Mouse (Mus musculus): ENCODE results near the gene Cbx1. TPM values are rescaled to one million over a fixed set of nuclear protein-coding genes. Genes with fewer than 3 reads are reported as not detected.

Gene Cbx1
- total RNA-seq, 1 experiment = 153 TPM

GRCm38 (mm10) chr11:96757421-96757820, 31.5 kb upstream of the Cbx1 start:
- no peak overlapping the region for H3K4me3 ChIP-seq (ENCODE audit: insufficient read depth in 1 of 2, low read depth in 1 of 2, low read length in 2 of 2, poor library complexity in 1 of 2, severe bottlenecking in 1 of 2)
- no peak overlapping the region for H3K27ac ChIP-seq (ENCODE audit: insufficient read depth, low read depth, low read length, poor library complexity, severe bottlenecking)
- TF ChIP-seq CHD2 (IDR thresholded peaks at IDR 0.05; ENCODE audit: low read depth, low read length) (no peak), HCFC1 (IDR thresholded peaks at IDR 0.05; ENCODE audit: borderline replicate concordance, insufficient read depth, low read length) (no peak), ZNF384 (IDR thresholded peaks at IDR 0.05; ENCODE audit: low read depth, low read length) (no peak), ZC3H11A (IDR thresholded peaks at IDR 0.05; ENCODE audit: borderline replicate concordance, low read depth, low read length) (no peak), MAFK (IDR thresholded peaks at IDR 0.05; ENCODE audit: insufficient read depth, low read depth, low read length) (no peak)
- no peak overlapping the region for H3K9ac ChIP-seq (ENCODE audit: insufficient read depth, low read depth, low read length, poor library complexity, severe bottlenecking)
- 0 out of 4 replicates have a peak, but pooled peaks cover 0 to 3% of the 10 kb centered on the region in 2 experiments for H3K4me1 ChIP-seq (ENCODE audit: control insufficient read depth in 2 of 2, insufficient read depth in 2 of 2, low read length in 2 of 2, poor library complexity in 1 of 2)
- H3K36me3 ChIP-seq (ENCODE audit: control insufficient read depth, insufficient read depth, low read length, poor library complexity, severe bottlenecking) = no peaks in the 10 kb centered on the region
- in situ Hi-C loops (cut with MboI; ENCODE audit: low sequenced_read_pairs in 2 of 2, unreplicated experiment in 2 of 2) = no loop called here
- H3K9me3 ChIP-seq (ENCODE audit: control insufficient read depth, insufficient read depth, low read depth, low read length) = no peaks in the 10 kb centered on the region
- no peak for DNase-seq (ENCODE audit: low read depth, low spot score)

- no peaks in the 10 kb centered on the region for H3K36me3 ChIP-seq (ENCODE audit: control insufficient read depth, insufficient read depth, low read length, poor library complexity, severe bottlenecking)
- DNase-seq (ENCODE audit: low read depth, low spot score) = no peak
These were observed 30.5 kb upstream of the Cbx1 start for GRCm38 (mm10) chr11:96758402-96758801.

DNA sequence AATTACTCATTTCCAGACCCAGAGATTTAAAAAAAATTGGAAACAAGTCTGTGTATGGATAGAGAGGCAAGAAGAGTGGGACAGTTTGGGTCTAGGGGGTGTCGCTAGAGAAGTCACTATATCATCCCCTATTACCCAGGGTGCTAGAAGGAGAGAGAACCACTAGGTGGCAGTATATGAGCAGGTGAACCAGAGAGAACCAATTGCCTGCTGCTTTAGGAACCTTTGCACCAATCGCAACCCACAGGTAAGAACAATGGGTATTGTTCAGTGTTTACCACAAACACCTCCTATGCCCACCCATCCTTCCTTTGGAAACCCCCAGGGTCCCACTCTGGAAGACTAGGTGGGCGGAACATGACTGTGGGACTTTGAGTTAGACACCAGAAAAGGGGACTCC, 28.9 kb upstream of the Cbx1 start:
- H3K9me3 ChIP-seq (ENCODE audit: control insufficient read depth, insufficient read depth, low read depth, low read length) = no peaks in the 10 kb centered on the region
- no peaks in the 10 kb centered on the region for H3K36me3 ChIP-seq (ENCODE audit: control insufficient read depth, insufficient read depth, low read length, poor library complexity, severe bottlenecking)
- 0 out of 2 replicates have a peak overlapping the region, but pooled peaks have one; percentile 28 for H3K9ac ChIP-seq (ENCODE audit: insufficient read depth, low read depth, low read length, poor library complexity, severe bottlenecking)
- in situ Hi-C loops (cut with MboI; ENCODE audit: low sequenced_read_pairs in 2 of 2, unreplicated experiment in 2 of 2) = no loop called here
- no peak for TF ChIP-seq HCFC1 (IDR thresholded peaks at IDR 0.05; ENCODE audit: borderline replicate concordance, insufficient read depth, low read length)
- peak; percentile 52; the same call in 1 of the 2 replicates for TF ChIP-seq ZC3H11A (IDR thresholded peaks at IDR 0.05; ENCODE audit: borderline replicate concordance, low read depth, low read length)
- TF ChIP-seq ZNF384 (IDR thresholded peaks at IDR 0.05; ENCODE audit: low read depth, low read length) = no peak
- peaks cover 0 to 7% of the 10 kb centered on the region in 2 experiments; a peak in 1 of 4 replicates for H3K4me1 ChIP-seq (ENCODE audit: control insufficient read depth in 2 of 2, insufficient read depth in 2 of 2, low read length in 2 of 2, poor library complexity in 1 of 2)
- no peak overlapping the region for H3K27ac ChIP-seq (ENCODE audit: insufficient read depth, low read depth, low read length, poor library complexity, severe bottlenecking)
- H3K4me3 ChIP-seq (ENCODE audit: insufficient read depth in 1 of 2, low read depth in 1 of 2, low read length in 2 of 2, poor library complexity in 1 of 2, severe bottlenecking in 1 of 2) = peak overlapping the region in 1 of 2 experiments; percentile 46; a peak in 1 of 4 replicates
- peak; percentile 79 for DNase-seq (ENCODE audit: low read depth, low spot score)

More at GRCm38 (mm10) chr11:96758402-96758801, 30.5 kb upstream of the Cbx1 start:
- Histone ChIP-seq H3K9ac (ENCODE audit: insufficient read depth, low read depth, low read length, poor library complexity, severe bottlenecking) (no peak overlapping the region), H3K27ac (ENCODE audit: insufficient read depth, low read depth, low read length, poor library complexity, severe bottlenecking) (no peak overlapping the region), H3K4me3 (ENCODE audit: insufficient read depth in 1 of 2, low read depth in 1 of 2, low read length in 2 of 2, poor library complexity in 1 of 2, severe bottlenecking in 1 of 2) (no peak overlapping the region), H3K4me1 (ENCODE audit: control insufficient read depth in 2 of 2, insufficient read depth in 2 of 2, low read length in 2 of 2, poor library complexity in 1 of 2) (0 out of 4 replicates have a peak, but pooled peaks cover 0 to 3% of the 10 kb centered on the region in 2 experiments), H3K9me3 (ENCODE audit: control insufficient read depth, insufficient read depth, low read depth, low read length) (no peaks in the 10 kb centered on the region)
- TF ChIP-seq MAFK (IDR thresholded peaks at IDR 0.05; ENCODE audit: insufficient read depth, low read depth, low read length) = no peak
- in situ Hi-C loops (cut with MboI; ENCODE audit: low sequenced_read_pairs in 2 of 2, unreplicated experiment in 2 of 2) = no loop called here

GRCm38 (mm10) chr11:96761984-96762383, 26.9 kb upstream of the Cbx1 start:
- in situ Hi-C loops (cut with MboI; ENCODE audit: low sequenced_read_pairs in 2 of 2, unreplicated experiment in 2 of 2) = no loop called here
- Histone ChIP-seq H3K9me3 (ENCODE audit: control insufficient read depth, insufficient read depth, low read depth, low read length) (no peaks in the 10 kb centered on the region), H3K4me1 (ENCODE audit: control insufficient read depth in 2 of 2, insufficient read depth in 2 of 2, low read length in 2 of 2, poor library complexity in 1 of 2) (peaks cover 0 to 15% of the 10 kb centered on the region in 2 experiments; a peak in 1 of 4 replicates), H3K27ac (ENCODE audit: insufficient read depth, low read depth, low read length, poor library complexity, severe bottlenecking) (no peak overlapping the region), H3K9ac (ENCODE audit: insufficient read depth, low read depth, low read length, poor library complexity, severe bottlenecking) (no peak overlapping the region), H3K4me3 (ENCODE audit: insufficient read depth in 1 of 2, low read depth in 1 of 2, low read length in 2 of 2, poor library complexity in 1 of 2, severe bottlenecking in 1 of 2) (no peak overlapping the region), H3K36me3 (ENCODE audit: control insufficient read depth, insufficient read depth, low read length, poor library complexity, severe bottlenecking) (no peaks in the 10 kb centered on the region)
- no peak for DNase-seq (ENCODE audit: low read depth, low spot score)
- TF ChIP-seq CHD2 (IDR thresholded peaks at IDR 0.05; ENCODE audit: low read depth, low read length) = no peak
- TF ChIP-seq HCFC1 (IDR thresholded peaks at IDR 0.05; ENCODE audit: borderline replicate concordance, insufficient read depth, low read length) = no peak
- TF ChIP-seq MAFK (IDR thresholded peaks at IDR 0.05; ENCODE audit: insufficient read depth, low read depth, low read length) = no peak
- TF ChIP-seq ZC3H11A (IDR thresholded peaks at IDR 0.05; ENCODE audit: borderline replicate concordance, low read depth, low read length) = no peak
- TF ChIP-seq ZNF384 (IDR thresholded peaks at IDR 0.05; ENCODE audit: low read depth, low read length) = no peak

Data from ES-E14 (cell line).